Mouse (Mus musculus) G1E-ER4 (cell line): ENCODE data around the gene Olfr2. TPM values are rescaled to one million over a fixed set of nuclear protein-coding genes. Genes with fewer than 3 reads are reported as not detected.
A peak's percentile ranks its signal among the peaks of the same experiment; 100 is the strongest.

Experiments
- GATA1 ChIP-seq: IDR thresholded peaks from one replicate; pipeline ENCODE4 v1.8.0; 2012; ENCODE audit warnings: low read length, inconsistent platforms
- polyA plus RNA-seq: library from polyadenylated mRNA; stranded (reverse); fragments of >175 nt; gene quantifications from 2 replicates; pipeline ENCODE4 v1.2.3, GENCODE M21; 2012

The Olfr2 gene
- not detected in 2 replicates for polyA plus RNA-seq

GRCm38 (mm10) chr7:107005972-107006371 is at the start of gene Olfr2:
Gene Olfr2, minus strand, starts transcription at chr7:107006072.
- TF ChIP-seq GATA1: no peak

- TF ChIP-seq GATA1: no peak
Observed at GRCm38 (mm10) chr7:107047578-107047977, 41.7 kb upstream of the Olfr2 start.

DNA sequence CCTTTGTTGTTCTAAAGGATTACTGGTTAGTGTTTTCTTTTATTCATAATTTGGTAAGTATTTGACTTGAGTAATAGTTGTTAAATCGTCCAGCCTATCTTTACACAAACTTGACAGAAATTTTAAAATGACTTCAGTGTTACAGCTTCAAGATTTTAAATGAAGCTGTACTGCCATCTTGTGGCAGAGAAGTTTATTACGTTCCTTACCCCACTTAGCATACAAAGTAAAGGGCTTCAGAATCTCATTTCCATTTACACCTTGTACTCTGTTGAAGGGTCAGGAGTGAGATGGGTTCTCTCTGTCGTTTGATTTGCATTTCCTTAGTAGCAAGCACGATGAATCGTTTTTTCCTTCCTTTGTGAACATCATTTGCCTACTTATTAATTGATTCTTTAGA is 40.0 kb upstream of the Olfr2 start:
- no peak for TF ChIP-seq GATA1

- TF ChIP-seq GATA1: no peak
Observed at GRCm38 (mm10) chr7:107044407-107044806, 38.5 kb upstream of the Olfr2 start.

DNA sequence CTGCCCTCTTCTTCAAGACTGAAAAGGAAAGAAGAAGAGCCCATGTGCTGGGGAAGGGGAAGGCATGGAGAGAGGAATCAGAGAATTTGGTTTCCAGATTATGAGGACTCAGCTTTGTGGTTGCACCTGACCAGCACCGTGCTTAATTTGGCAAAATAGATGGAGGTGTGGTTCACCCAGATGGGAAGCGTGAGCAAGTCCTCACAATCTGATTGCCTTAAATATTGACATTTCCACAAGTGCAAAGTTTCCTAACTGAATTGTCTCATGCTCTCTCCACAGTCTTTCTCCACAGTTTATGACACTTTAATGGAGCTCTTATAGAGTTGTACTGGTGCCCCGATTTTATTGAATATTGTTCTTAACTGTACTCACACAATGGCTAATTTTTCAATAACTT is 37.3 kb upstream of the Olfr2 start:
- no peak for TF ChIP-seq GATA1

GRCm38 (mm10) chr7:107039934-107040563 is 34.2 kb upstream of the Olfr2 start:
- TF ChIP-seq GATA1: no peak

DNA sequence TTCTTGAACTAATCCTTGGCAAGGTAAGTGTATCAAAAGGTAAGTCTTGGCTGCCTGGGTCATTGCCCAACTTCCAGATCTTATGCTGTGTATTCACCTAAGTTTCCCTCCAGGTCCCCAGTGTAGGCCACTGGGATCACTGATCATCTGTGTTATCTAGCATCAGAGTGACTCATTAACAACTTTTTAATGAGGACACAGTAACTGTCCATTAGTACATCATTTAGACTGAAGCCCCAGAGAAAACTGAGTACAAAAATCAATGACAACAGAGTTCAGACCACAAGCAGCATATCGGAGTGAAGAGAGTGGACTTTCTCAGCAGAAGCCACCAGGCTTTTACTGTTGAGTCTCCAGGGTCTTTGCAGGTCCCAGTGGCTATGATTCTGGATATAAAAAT is 25.0 kb upstream of the Olfr2 start, which contains the start of gene Olfr713:
Olfr713 (plus strand) TSS at position 301 of the 400 bp plus-strand sequence.
- TF ChIP-seq GATA1: no peak

- TF ChIP-seq GATA1: peak; percentile 63
Observed at GRCm38 (mm10) chr7:107004169-107004568, 1.7 kb downstream of the Olfr2 start.

DNA sequence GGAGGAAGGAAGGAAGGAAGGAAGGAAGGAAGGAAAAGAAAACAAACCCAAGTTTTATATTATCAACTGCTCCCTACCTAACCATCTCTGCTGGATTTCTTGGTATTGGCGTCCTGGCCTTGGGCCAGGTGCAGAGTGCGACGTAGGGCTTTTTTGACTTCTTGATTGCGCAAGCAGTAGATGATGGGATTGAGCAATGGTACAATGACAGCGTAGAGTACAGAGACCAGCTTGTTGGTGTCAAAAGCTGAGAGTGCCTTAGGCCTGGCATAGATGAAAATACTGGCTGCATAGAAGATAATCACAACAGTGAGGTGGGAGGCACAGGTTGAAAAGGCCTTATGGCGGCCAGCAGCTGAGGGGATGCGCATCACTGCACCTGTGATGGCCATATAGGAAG is 5.1 kb downstream of the Olfr2 start:
- TF ChIP-seq GATA1: no peak

DNA sequence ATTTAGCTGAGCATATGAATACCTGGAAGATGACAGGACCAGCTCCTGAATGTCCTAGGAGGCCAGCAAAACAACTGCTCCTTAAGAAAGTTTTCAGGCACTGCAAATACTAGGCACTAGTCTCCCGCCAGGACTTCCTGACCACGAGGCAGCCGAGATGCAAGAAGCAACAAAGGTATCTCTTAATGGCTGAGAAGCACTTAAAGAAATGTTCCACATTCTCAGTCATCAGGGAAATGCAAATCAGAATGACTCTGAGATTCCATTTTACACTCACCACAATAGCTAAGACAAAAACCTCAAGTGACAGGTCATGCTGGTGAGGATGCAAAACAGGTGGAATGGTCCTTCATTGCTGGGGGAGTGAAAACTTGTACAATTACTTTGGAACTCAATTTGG is 20.6 kb downstream of the Olfr2 start:
- no peak for TF ChIP-seq GATA1

GRCm38 (mm10) chr7:106975353-106975752 is 30.5 kb downstream of the Olfr2 start, which contains the start of gene Olfr711:
Gene Olfr711, minus strand, starts transcription at chr7:106975453.
- no peak for TF ChIP-seq GATA1

DNA sequence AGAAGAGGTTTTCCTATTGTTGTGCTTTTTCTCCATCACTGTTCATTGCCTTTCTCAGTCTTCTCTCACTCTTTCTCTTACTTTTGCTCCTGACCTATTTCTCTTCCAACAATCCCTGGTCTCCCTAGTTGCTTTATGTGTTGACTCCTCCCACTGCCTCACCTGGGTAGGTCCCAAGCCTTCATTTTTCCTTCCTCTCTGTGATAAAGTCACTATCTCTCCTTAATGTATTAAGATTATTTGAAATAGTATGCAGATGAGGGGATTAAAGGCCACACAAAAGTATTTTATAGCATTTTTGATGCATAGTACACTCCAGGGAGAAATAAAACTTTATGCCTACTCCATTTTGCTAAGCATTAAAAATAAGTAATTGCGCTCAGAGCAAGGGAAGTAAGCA is 42.0 kb downstream of the Olfr2 start, which contains the start of gene Olfr6:
Olfr6 (minus strand) TSS at position 101 of the 400 bp plus-strand sequence.
- TF ChIP-seq GATA1: no peak

DNA sequence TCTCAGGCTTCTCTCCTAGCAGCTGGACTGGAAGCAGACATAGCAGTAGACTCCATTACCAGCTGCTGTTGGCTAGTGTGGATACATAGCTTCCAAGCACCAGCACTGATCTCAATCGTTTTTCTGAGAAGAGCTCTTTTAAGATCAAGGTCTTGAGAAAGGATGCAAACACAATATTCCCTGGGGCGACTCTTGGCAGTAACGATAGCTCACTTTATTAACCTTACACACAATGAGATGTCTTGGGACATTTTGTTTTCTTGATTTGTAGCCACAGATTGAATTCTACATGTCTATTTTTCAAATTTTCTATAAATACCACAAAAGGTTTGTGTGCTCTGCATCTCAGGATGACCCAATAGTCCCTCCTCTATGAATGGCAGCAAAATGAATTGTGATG is 57.7 kb downstream of the Olfr2 start, which contains the start of gene Olfr710:
Olfr710 (minus strand) TSS at position 101 of the 400 bp plus-strand sequence.
- TF ChIP-seq GATA1: no peak

Other genes with a start within 250 kb of the Olfr2 start
- not detected in 2 replicates for gene Olfr699, start 212.9 kb downstream of the Olfr2 start, polyA plus RNA-seq
- gene Olfr700, start 197.2 kb downstream of the Olfr2 start, polyA plus RNA-seq: not detected in 2 replicates
- not detected in 2 replicates for gene Olfr701, start 191.9 kb downstream of the Olfr2 start, polyA plus RNA-seq
- not detected in 2 replicates for gene Olfr702, start 172.2 kb downstream of the Olfr2 start, polyA plus RNA-seq
- gene Olfr703, start 162.7 kb downstream of the Olfr2 start, polyA plus RNA-seq: not detected in 2 replicates
- not detected in 2 replicates for gene Olfr704, start 142.9 kb downstream of the Olfr2 start, polyA plus RNA-seq
- gene Olfr705, start 129.2 kb downstream of the Olfr2 start, polyA plus RNA-seq: not detected in 2 replicates
- gene Olfr706, start 117.9 kb downstream of the Olfr2 start, polyA plus RNA-seq: not detected in 2 replicates
- gene Olfr707, start 104.8 kb downstream of the Olfr2 start, polyA plus RNA-seq: not detected in 2 replicates
- gene Olfr1532-ps1, start 98.1 kb downstream of the Olfr2 start, polyA plus RNA-seq: not detected in 2 replicates
- not detected in 2 replicates for gene Olfr709-ps1, start 73.9 kb downstream of the Olfr2 start, polyA plus RNA-seq
- gene Olfr710, start 57.8 kb downstream of the Olfr2 start, polyA plus RNA-seq: not detected in 2 replicates
- gene Olfr6, start 42.1 kb downstream of the Olfr2 start, polyA plus RNA-seq: not detected in 2 replicates
- not detected in 2 replicates for gene Olfr711, start 30.6 kb downstream of the Olfr2 start, polyA plus RNA-seq
- gene Olfr713, start 25.1 kb upstream of the Olfr2 start, polyA plus RNA-seq: not detected in 2 replicates
- not detected in 2 replicates for gene Olfr714, start 64.9 kb upstream of the Olfr2 start, polyA plus RNA-seq
- gene Olfr17, start 87.1 kb upstream of the Olfr2 start, polyA plus RNA-seq: not detected in 2 replicates
- gene Olfr715b, start 104.3 kb upstream of the Olfr2 start, polyA plus RNA-seq: not detected in 2 replicates
- gene Olfr715, start 125.0 kb upstream of the Olfr2 start, polyA plus RNA-seq: not detected in 2 replicates
- gene Olfr716, start 132.3 kb upstream of the Olfr2 start, polyA plus RNA-seq: not detected in 2 replicates
- gene Nlrp14, start 160.9 kb upstream of the Olfr2 start, polyA plus RNA-seq: not detected in 2 replicates
- gene Rbmxl2, start 203.4 kb upstream of the Olfr2 start, polyA plus RNA-seq: not detected in 2 replicates